Mouse (Mus musculus) G1E (cell line): Measurements from ENCODE around the gene Mfap5.

Experiments
- CTCF ChIP-seq: IDR thresholded peaks from 2 replicates; pipeline ENCODE4 v1.5.1; 2012; ENCODE audit warnings: low read depth, low read length, inconsistent platforms, mixed read lengths
- TAL1 ChIP-seq: conservative IDR thresholded peaks from 2 replicates; pipeline ENCODE4 v1.6.1; 2012; ENCODE audit warnings: low read depth, low read length, inconsistent platforms, mixed read lengths

DNA sequence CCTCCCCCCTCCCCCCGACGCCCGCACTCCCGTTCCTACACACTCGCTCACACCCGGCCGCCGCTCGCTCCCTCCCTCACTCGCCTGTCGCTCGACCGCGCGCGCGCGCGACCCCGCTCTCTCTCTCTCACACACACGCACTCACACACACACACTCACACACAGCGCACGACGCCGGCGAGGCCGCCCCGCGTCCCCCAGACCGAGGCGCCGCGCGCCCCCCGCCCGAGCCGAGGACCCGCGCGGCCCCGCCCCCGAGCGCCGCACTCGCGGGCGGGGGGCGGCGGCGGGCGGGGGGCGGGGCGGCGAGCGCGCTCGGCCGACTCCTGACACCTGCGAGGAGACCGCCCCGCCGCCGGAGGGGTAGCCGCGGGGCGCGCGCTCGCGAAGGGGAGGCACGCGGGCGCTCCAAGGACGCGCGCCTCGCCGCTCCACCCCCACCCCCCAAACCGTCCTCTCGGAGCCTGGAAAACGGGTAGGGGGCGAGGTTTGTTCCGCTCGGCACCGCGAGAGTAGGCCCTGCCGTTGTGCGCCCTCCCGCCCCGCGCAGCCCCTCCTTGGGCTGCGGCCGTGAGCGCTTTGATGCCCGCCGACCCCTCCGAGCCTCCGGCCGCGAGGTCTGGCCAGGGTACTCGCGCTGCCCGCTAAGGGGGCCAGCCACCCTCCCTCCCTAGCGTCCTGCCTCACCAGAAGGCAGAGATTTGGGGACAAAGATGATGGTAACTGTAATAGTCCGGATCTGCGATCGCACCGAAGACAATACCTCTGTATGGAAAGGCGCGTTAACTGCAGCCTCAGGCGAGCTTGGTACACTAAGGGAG, 19.1 kb upstream of the Mfap5 start:
- TF ChIP-seq CTCF (no peak), TAL1 (no peak)
